Mouse (Mus musculus) heart, postnatal 0 days (tissue): ENCODE data around the gene Lingo1.

Experiments
- CTCF ChIP-seq: IDR thresholded peaks from 2 replicates; pipeline ENCODE4 v1.5.1; 2016; ENCODE audit warnings: antibody characterized with exemption, control low read depth, low read depth
- EP300 ChIP-seq: IDR thresholded peaks from 2 replicates; pipeline ENCODE4 v1.6.1; 2016; ENCODE audit warnings: antibody characterized with exemption, low read depth

GRCm38 (mm10) chr9:56694079-56694478 lies 102.2 kb downstream of the Lingo1 start:
- no peak for TF ChIP-seq CTCF
- TF ChIP-seq EP300: no peak
